Mouse (Mus musculus) midbrain, embryonic 13.5 days (tissue): ENCODE results near the gene Stxbp5l. TPM values are rescaled to one million over a fixed set of nuclear protein-coding genes. Genes with fewer than 3 reads are reported as not detected.
A peak's percentile ranks its signal among the peaks of the same experiment; 100 is the strongest.
"Not testable (repeated sequence)": the region's sequence is repeated elsewhere in the genome, so short reads cannot be mapped to it uniquely, and the experiment has no call there.

ENCODE experiments used
- ATAC-seq: fragments of 200-750 bp; cut with Nextera tagmentation; 2 replicates; pipeline ENCODE4 v1.8.0; 2017; ENCODE audit warnings: mild to moderate bottlenecking, moderate TSS enrichment, moderate library complexity
- H3K27ac ChIP-seq: fragments of 300-500 bp; sonication (generic); 2 replicates; pipeline ENCODE4 v1.5.1; 2015; ENCODE audit warnings: inconsistent platforms, mild to moderate bottlenecking, moderate library complexity
- H3K27me3 ChIP-seq: fragments of 300-500 bp; sonication (generic); 2 replicates; pipeline ENCODE4 v1.6.1; 2015; ENCODE audit warnings: mild to moderate bottlenecking, inconsistent platforms
- H3K36me3 ChIP-seq: fragments of 300-500 bp; sonication (generic); 2 replicates; pipeline ENCODE4 v1.6.1; 2015; ENCODE audit warnings: mild to moderate bottlenecking, inconsistent platforms
- H3K4me1 ChIP-seq: fragments of 300-500 bp; sonication (generic); replicated peaks from 2 replicates; pipeline ENCODE4 v1.6.1; 2015; ENCODE audit warnings: inconsistent platforms
- H3K4me2 ChIP-seq: fragments of 300-500 bp; sonication (generic); replicated peaks from 2 replicates; pipeline ENCODE4 v1.6.1; 2015; ENCODE audit warnings: moderate library complexity, mild to moderate bottlenecking, inconsistent platforms
- H3K4me3 ChIP-seq: fragments of 300-500 bp; sonication (generic); replicated peaks from 2 replicates; pipeline ENCODE4 v1.5.1; 2015; ENCODE audit warnings: mild to moderate bottlenecking, inconsistent platforms
- H3K9ac ChIP-seq: fragments of 300-500 bp; sonication (generic); replicated peaks from 2 replicates; pipeline ENCODE4 v1.6.1; 2015; ENCODE audit warnings: mild to moderate bottlenecking, inconsistent platforms
- H3K9me3 ChIP-seq: fragments of 300-500 bp; sonication (generic); 2 replicates; pipeline ENCODE4 v1.6.1; 2016; ENCODE audit warnings: mild to moderate bottlenecking, inconsistent platforms
- WGBS: fragments of 180-500 bp; shearing (Covaris S2); methylation state at CpG from one replicate; pipeline ENCODE4 v1.1.7; 2015; 5-methylcytosine and 5-hydroxymethylcytosine counted together
- polyA plus RNA-seq: library from polyadenylated mRNA; unstranded; fragments of >200 nt; fragmentation: Nextera tagmentation; extraction: Ambion mirVana; gene quantifications from 2 replicates; pipeline ENCODE4 v1.2.1, GENCODE M21; 2015

Stxbp5l gene
- polyA plus RNA-seq, 1 experiment from 2014 or later = 11.3 TPM

GRCm38 (mm10) chr16:37372716-37373115 lies 12.0 kb downstream of the Stxbp5l start:
- 73% methylated on average over 1 of the region's 1 CpGs for WGBS
- no peak for ATAC-seq

GRCm38 (mm10) chr16:37367426-37367825 lies 17.3 kb downstream of the Stxbp5l start:
- H3K4me1 ChIP-seq = no peaks in the 10 kb centered on the region
- no peaks in the 10 kb centered on the region for H3K36me3 ChIP-seq
- no peaks in the 10 kb centered on the region for H3K27me3 ChIP-seq
- no peak overlapping the region for H3K4me2 ChIP-seq
- 92% methylated on average over 4 of the region's 4 CpGs for WGBS
- H3K4me3 ChIP-seq = no peak overlapping the region
- H3K9ac ChIP-seq = no peak overlapping the region
- ATAC-seq = no peak
- H3K9me3 ChIP-seq = no peaks in the 10 kb centered on the region
- H3K27ac ChIP-seq = no peak overlapping the region

More at GRCm38 (mm10) chr16:37372716-37373115, 12.0 kb downstream of the Stxbp5l start:
- no peaks in the 10 kb centered on the region for H3K36me3 ChIP-seq
- no peak overlapping the region for H3K9ac ChIP-seq
- H3K4me1 ChIP-seq = no peaks in the 10 kb centered on the region
- no peaks in the 10 kb centered on the region for H3K27me3 ChIP-seq
- H3K4me2 ChIP-seq = no peak overlapping the region
- H3K9me3 ChIP-seq = no peaks in the 10 kb centered on the region
- no peak overlapping the region for H3K4me3 ChIP-seq
- H3K27ac ChIP-seq = no peak overlapping the region

GRCm38 (mm10) chr16:37363958-37364357 lies 20.8 kb downstream of the Stxbp5l start:
- no peak for ATAC-seq
- Histone ChIP-seq H3K4me2 (no peak overlapping the region), H3K9me3 (0 out of 2 replicates have a peak, but pooled peaks cover 2% of the 10 kb centered on the region), H3K27ac (no peak overlapping the region), H3K4me1 (no peaks in the 10 kb centered on the region), H3K9ac (no peak overlapping the region), H3K36me3 (0 out of 2 replicates have a peak, but pooled peaks cover 3% of the 10 kb centered on the region), H3K27me3 (no peaks in the 10 kb centered on the region), H3K4me3 (no peak overlapping the region)
- 86% methylated on average over 2 of the region's 2 CpGs for WGBS

- Histone ChIP-seq H3K9me3 (0 out of 2 replicates have a peak, but pooled peaks cover 2% of the 10 kb centered on the region), H3K27ac (no peak overlapping the region), H3K4me1 (no peaks in the 10 kb centered on the region), H3K4me3 (no peak overlapping the region), H3K27me3 (no peaks in the 10 kb centered on the region), H3K36me3 (0 out of 2 replicates have a peak, but pooled peaks cover 2% of the 10 kb centered on the region), H3K9ac (no peak overlapping the region), H3K4me2 (no peak overlapping the region)
- 93% methylated on average over 3 of the region's 3 CpGs for WGBS
- no peak for ATAC-seq
Observed at GRCm38 (mm10) chr16:37355621-37356020, 29.1 kb downstream of the Stxbp5l start.

GRCm38 (mm10) chr16:37347092-37347491 lies 37.7 kb downstream of the Stxbp5l start:
- H3K9me3 ChIP-seq = 0 out of 2 replicates have a peak, but pooled peaks cover 3% of the 10 kb centered on the region
- no peak overlapping the region for H3K9ac ChIP-seq
- 6% methylated on average over 3 of the region's 3 CpGs for WGBS
- no peak overlapping the region for H3K4me2 ChIP-seq
- peak; percentile 71; the same call in 1 of the 2 replicates for ATAC-seq
- no peak overlapping the region for H3K27ac ChIP-seq
- H3K27me3 ChIP-seq = no peaks in the 10 kb centered on the region
- no peak overlapping the region for H3K4me3 ChIP-seq
- H3K36me3 ChIP-seq = peaks cover 4% of the 10 kb centered on the region; the same call in 1 of the 2 replicates
- H3K4me1 ChIP-seq = no peaks in the 10 kb centered on the region

- 71% methylated on average over 2 of the region's 2 CpGs for WGBS
- Histone ChIP-seq H3K9me3 (0 out of 2 replicates have a peak, but pooled peaks cover 3% of the 10 kb centered on the region), H3K4me3 (no peak overlapping the region), H3K4me1 (no peaks in the 10 kb centered on the region), H3K9ac (no peak overlapping the region), H3K27ac (no peak overlapping the region), H3K4me2 (no peak overlapping the region), H3K27me3 (no peaks in the 10 kb centered on the region), H3K36me3 (peaks cover 4% of the 10 kb centered on the region; the same call in 1 of the 2 replicates)
- ATAC-seq = no peak
Observed at GRCm38 (mm10) chr16:37344960-37345359, 39.8 kb downstream of the Stxbp5l start.

- H3K36me3 ChIP-seq, H3K27me3 ChIP-seq, H3K4me1 ChIP-seq, H3K4me3 ChIP-seq, H3K9ac ChIP-seq, ATAC-seq, H3K4me2 ChIP-seq, H3K9me3 ChIP-seq, H3K27ac ChIP-seq: not testable (repeated sequence)
Observed at GRCm38 (mm10) chr16:37341446-37341845, 43.3 kb downstream of the Stxbp5l start.

GRCm38 (mm10) chr16:37338177-37338576 lies 46.6 kb downstream of the Stxbp5l start:
- Histone ChIP-seq H3K9me3 (0 out of 2 replicates have a peak, but pooled peaks cover 5% of the 10 kb centered on the region), H3K4me3 (no peak overlapping the region), H3K27me3 (no peaks in the 10 kb centered on the region), H3K9ac (no peak overlapping the region), H3K36me3 (peaks cover 4% of the 10 kb centered on the region; the same call in 1 of the 2 replicates), H3K4me2 (no peak overlapping the region), H3K4me1 (no peaks in the 10 kb centered on the region), H3K27ac (no peak overlapping the region)
- no peak for ATAC-seq
- whole genome bisulfite sequencing = 100% methylated on average over 1 of the region's 1 CpGs

- H3K9me3 ChIP-seq = 0 out of 2 replicates have a peak, but pooled peaks cover 3% of the 10 kb centered on the region
- no peak overlapping the region for H3K27ac ChIP-seq
- H3K4me2 ChIP-seq = no peak overlapping the region
- WGBS = 89% methylated on average over 1 of the region's 1 CpGs
- H3K4me1 ChIP-seq = no peaks in the 10 kb centered on the region
- H3K9ac ChIP-seq = no peak overlapping the region
- ATAC-seq = no peak
- no peaks in the 10 kb centered on the region for H3K27me3 ChIP-seq
- no peaks in the 10 kb centered on the region for H3K36me3 ChIP-seq
- H3K4me3 ChIP-seq = no peak overlapping the region
Observed at GRCm38 (mm10) chr16:37337529-37337928, 47.2 kb downstream of the Stxbp5l start.

- H3K4me2 ChIP-seq = no peak overlapping the region
- no peak overlapping the region for H3K9ac ChIP-seq
- H3K9me3 ChIP-seq = no peaks in the 10 kb centered on the region
- 100% methylated on average over 1 of the region's 1 CpGs for WGBS
- H3K4me1 ChIP-seq = no peaks in the 10 kb centered on the region
- no peak overlapping the region for H3K27ac ChIP-seq
- no peak for ATAC-seq
- H3K4me3 ChIP-seq = no peak overlapping the region
- no peaks in the 10 kb centered on the region for H3K36me3 ChIP-seq
- H3K27me3 ChIP-seq = no peaks in the 10 kb centered on the region
Observed at GRCm38 (mm10) chr16:37304441-37304840, 80.3 kb downstream of the Stxbp5l start.

- Histone ChIP-seq H3K4me1 (no peaks in the 10 kb centered on the region), H3K4me3 (no peak overlapping the region), H3K27ac (no peak overlapping the region), H3K36me3 (no peaks in the 10 kb centered on the region), H3K27me3 (no peaks in the 10 kb centered on the region), H3K9me3 (no peaks in the 10 kb centered on the region), H3K4me2 (no peak overlapping the region), H3K9ac (no peak overlapping the region)
- ATAC-seq = no peak
- 61% methylated on average over 1 of the region's 1 CpGs for WGBS
Observed at GRCm38 (mm10) chr16:37292593-37292992, 92.2 kb downstream of the Stxbp5l start.

- Histone ChIP-seq H3K4me3 (no peak overlapping the region), H3K9ac (no peak overlapping the region), H3K27ac (no peak overlapping the region), H3K27me3 (no peaks in the 10 kb centered on the region), H3K4me1 (no peaks in the 10 kb centered on the region), H3K4me2 (no peak overlapping the region), H3K9me3 (no peaks in the 10 kb centered on the region), H3K36me3 (no peaks in the 10 kb centered on the region)
- no peak for ATAC-seq
- WGBS = 80% methylated on average over 1 of the region's 1 CpGs
Observed at GRCm38 (mm10) chr16:37280206-37280605, 104.6 kb downstream of the Stxbp5l start.

GRCm38 (mm10) chr16:37273681-37274080 lies 111.1 kb downstream of the Stxbp5l start:
- Histone ChIP-seq H3K36me3 (no peaks in the 10 kb centered on the region), H3K4me3 (no peak overlapping the region), H3K4me1 (no peaks in the 10 kb centered on the region), H3K4me2 (no peak overlapping the region), H3K27me3 (no peaks in the 10 kb centered on the region), H3K9ac (no peak overlapping the region), H3K9me3 (no peaks in the 10 kb centered on the region), H3K27ac (no peak overlapping the region)
- ATAC-seq = no peak
